Mouse (Mus musculus) ES-E14 (cell line): ENCODE measurements at regions not wholly inside any gene's neighbourhood (a gene's known extent, or its start where the extent isn't known, plus 50 kb on each side); places are given as distances from the start of the nearest gene placed in this dataset.

Source experiments
- CHD2 ChIP-seq: IDR thresholded peaks from 2 replicates; pipeline ENCODE4 v1.6.1; 2014; ENCODE audit warnings: mild to moderate bottlenecking, low read depth, low read length, inconsistent platforms
- HCFC1 ChIP-seq: IDR thresholded peaks from 2 replicates; pipeline ENCODE4 v1.6.1; 2012; ENCODE audit warnings: low read length, inconsistent platforms, borderline replicate concordance; ENCODE audit not compliant: insufficient read depth
- ZNF384 ChIP-seq: IDR thresholded peaks from 2 replicates; pipeline ENCODE4 v1.6.1; 2012; ENCODE audit warnings: low read depth, low read length, inconsistent platforms

- no peak for TF ChIP-seq HCFC1
- TF ChIP-seq CHD2, result no peak
- no peak for TF ChIP-seq ZNF384
Observed at GRCm38 (mm10) chr12:107723860-107724320, 235.5 kb downstream of the 3110018I06Rik start.
